Mouse (Mus musculus) stomach, embryonic 14.5 days (tissue): ENCODE results near the gene Hectd2. TPM values are rescaled to one million over a fixed set of nuclear protein-coding genes. Genes with fewer than 3 reads are reported as not detected.

Source experiments
- ATAC-seq: fragments of 200-750 bp; cut with Nextera tagmentation; 2 replicates; pipeline ENCODE4 v1.8.0; 2017; ENCODE audit warnings: low read depth, moderate TSS enrichment; ENCODE audit not compliant: insufficient number of reproducible peaks, insufficient read depth, low FRiP score
- H3K27ac ChIP-seq: fragments of 300-500 bp; sonication (generic); 2 replicates; pipeline ENCODE4 v1.5.1; 2014; ENCODE audit warnings: mild to moderate bottlenecking, low read length, moderate library complexity, mixed read lengths
- H3K27me3 ChIP-seq: fragments of 300-500 bp; sonication (generic); 2 replicates; pipeline ENCODE4 v1.6.1; 2014; ENCODE audit warnings: low read length, control low read depth, mixed read lengths; ENCODE audit not compliant: control insufficient read depth, insufficient read depth
- H3K36me3 ChIP-seq: fragments of 300-500 bp; sonication (generic); 2 replicates; pipeline ENCODE4 v1.6.1; 2014; ENCODE audit warnings: mild to moderate bottlenecking, control low read depth, low read length, moderate library complexity, mixed read lengths; ENCODE audit not compliant: control insufficient read depth, insufficient read depth
- H3K4me1 ChIP-seq: fragments of 300-500 bp; sonication (generic); 2 replicates; pipeline ENCODE4 v1.6.1; 2014; ENCODE audit warnings: low read length, control low read depth, mixed read lengths; ENCODE audit not compliant: control insufficient read depth, insufficient read depth
- H3K4me2 ChIP-seq: fragments of 300-500 bp; sonication (generic); replicated peaks from 2 replicates; pipeline ENCODE4 v1.6.1; 2014; ENCODE audit warnings: low read depth, low read length, control low read depth
- H3K4me3 ChIP-seq: fragments of 300-500 bp; sonication (generic); 2 replicates; pipeline ENCODE4 v1.5.1; 2014; ENCODE audit warnings: low read depth, low read length, control low read depth
- H3K9ac ChIP-seq: fragments of 300-500 bp; sonication (generic); replicated peaks from 2 replicates; pipeline ENCODE4 v1.6.1; 2014; ENCODE audit warnings: low read depth, mild to moderate bottlenecking, control low read depth, low read length, moderate library complexity, mixed read lengths
- H3K9me3 ChIP-seq: fragments of 300-500 bp; sonication (generic); 2 replicates; pipeline ENCODE4 v1.6.1; 2016; ENCODE audit warnings: low read depth, low read length, control low read depth; ENCODE audit not compliant: control insufficient read depth
- WGBS: fragments of 180-500 bp; shearing (Covaris S2); extraction: QIAGEN DNeasy Blood & Tissue Kit; methylation state at CpG from one replicate; pipeline ENCODE4 v1.1.7; 2014; 5-methylcytosine and 5-hydroxymethylcytosine counted together
- polyA plus RNA-seq: library from polyadenylated mRNA; unstranded; fragments of >200 nt; fragmentation: Nextera tagmentation; extraction: Ambion mirVana; gene quantifications from 2 replicates; pipeline ENCODE4 v1.2.1, GENCODE M21; 2014

Hectd2 gene
- polyA plus RNA-seq, 1 experiment from 2014 or later: 7.0 TPM

GRCm38 (mm10) chr19:36534011-36534765 is 20.3 kb upstream of the Hectd2 start:
- no peak overlapping the region for H3K9ac ChIP-seq
- H3K36me3 ChIP-seq: no peaks in the 10 kb centered on the region
- no peaks in the 10 kb centered on the region for H3K9me3 ChIP-seq
- 0 out of 2 replicates have a peak overlapping the region, but pooled peaks have one; percentile 3 for H3K4me3 ChIP-seq
- H3K4me2 ChIP-seq: peak overlapping the region; percentile 34
- WGBS: 25% methylated on average over 17 of the region's 17 CpGs
- ATAC-seq: no peak
- no peaks in the 10 kb centered on the region for H3K27me3 ChIP-seq
- no peak overlapping the region for H3K27ac ChIP-seq
- peaks cover 22% of the 10 kb centered on the region for H3K4me1 ChIP-seq

GRCm38 (mm10) chr19:36534766-36535140 is 19.7 kb upstream of the Hectd2 start:
- peak overlapping the region; percentile 34; the same call in 1 of the 2 replicates for H3K4me2 ChIP-seq
- no peak for ATAC-seq
- H3K4me1 ChIP-seq: peaks cover 22% of the 10 kb centered on the region
- 37% methylated on average over 8 of the region's 8 CpGs for WGBS
- no peak overlapping the region for H3K4me3 ChIP-seq
- 0 out of 2 replicates have a peak overlapping the region, but pooled peaks have one; percentile 17 for H3K27ac ChIP-seq
- no peaks in the 10 kb centered on the region for H3K9me3 ChIP-seq
- H3K9ac ChIP-seq: no peak overlapping the region
- H3K27me3 ChIP-seq: no peaks in the 10 kb centered on the region
- no peaks in the 10 kb centered on the region for H3K36me3 ChIP-seq

DNA sequence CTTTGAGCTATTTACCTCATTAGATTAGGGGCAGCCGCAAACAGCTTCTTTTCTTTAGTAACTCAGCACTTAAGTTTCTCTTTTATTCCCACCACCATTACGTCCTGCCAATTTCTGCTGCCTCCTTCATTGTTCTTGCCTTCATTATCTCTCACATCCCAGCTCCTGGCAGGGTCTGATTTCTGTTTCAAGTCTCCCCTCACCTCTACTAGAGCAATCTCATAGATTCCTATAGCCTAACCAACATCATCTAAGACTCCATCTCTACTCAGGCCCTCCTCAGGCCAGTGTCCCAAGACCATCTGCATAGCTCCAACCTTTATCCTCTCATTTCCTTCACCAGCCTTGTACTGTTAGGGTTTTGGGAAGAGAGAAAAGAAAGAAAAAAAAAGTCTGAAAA is 19.3 kb upstream of the Hectd2 start:
- Histone ChIP-seq H3K27ac (no peak overlapping the region), H3K9me3 (no peaks in the 10 kb centered on the region), H3K9ac (no peak overlapping the region), H3K27me3 (no peaks in the 10 kb centered on the region), H3K36me3 (no peaks in the 10 kb centered on the region), H3K4me3 (no peak overlapping the region), H3K4me2 (no peak overlapping the region), H3K4me1 (peaks cover 22% of the 10 kb centered on the region)
- ATAC-seq: no peak
- WGBS: 67% methylated on average over 2 of the region's 2 CpGs

- Histone ChIP-seq H3K4me2 (no peak overlapping the region), H3K36me3 (no peaks in the 10 kb centered on the region), H3K27ac (no peak overlapping the region), H3K9me3 (no peaks in the 10 kb centered on the region), H3K9ac (no peak overlapping the region), H3K4me3 (no peak overlapping the region), H3K27me3 (no peaks in the 10 kb centered on the region), H3K4me1 (peaks cover 22% of the 10 kb centered on the region)
- 19% methylated on average over 6 of the region's 6 CpGs for WGBS
- ATAC-seq: no peak
These were observed 18.6 kb upstream of the Hectd2 start for GRCm38 (mm10) chr19:36535878-36536277.

- Histone ChIP-seq H3K4me1 (peaks cover 22% of the 10 kb centered on the region), H3K9ac (no peak overlapping the region), H3K36me3 (no peaks in the 10 kb centered on the region), H3K4me3 (no peak overlapping the region), H3K9me3 (no peaks in the 10 kb centered on the region), H3K4me2 (no peak overlapping the region), H3K27me3 (no peaks in the 10 kb centered on the region), H3K27ac (no peak overlapping the region)
- 82% methylated on average over 11 of the region's 11 CpGs for whole genome bisulfite sequencing
- ATAC-seq: no peak
These were observed 17.5 kb upstream of the Hectd2 start for GRCm38 (mm10) chr19:36536929-36537328.

GRCm38 (mm10) chr19:36538528-36538927 is 15.9 kb upstream of the Hectd2 start:
- Histone ChIP-seq H3K36me3 (no peaks in the 10 kb centered on the region), H3K9ac (no peak overlapping the region), H3K4me2 (no peak overlapping the region), H3K27ac (no peak overlapping the region), H3K9me3 (no peaks in the 10 kb centered on the region), H3K27me3 (no peaks in the 10 kb centered on the region), H3K4me3 (no peak overlapping the region), H3K4me1 (peaks cover 22% of the 10 kb centered on the region)
- WGBS: 6% methylated on average over 4 of the region's 4 CpGs
- ATAC-seq: 0 out of 2 replicates have a peak, but pooled peaks have one; percentile 51

DNA sequence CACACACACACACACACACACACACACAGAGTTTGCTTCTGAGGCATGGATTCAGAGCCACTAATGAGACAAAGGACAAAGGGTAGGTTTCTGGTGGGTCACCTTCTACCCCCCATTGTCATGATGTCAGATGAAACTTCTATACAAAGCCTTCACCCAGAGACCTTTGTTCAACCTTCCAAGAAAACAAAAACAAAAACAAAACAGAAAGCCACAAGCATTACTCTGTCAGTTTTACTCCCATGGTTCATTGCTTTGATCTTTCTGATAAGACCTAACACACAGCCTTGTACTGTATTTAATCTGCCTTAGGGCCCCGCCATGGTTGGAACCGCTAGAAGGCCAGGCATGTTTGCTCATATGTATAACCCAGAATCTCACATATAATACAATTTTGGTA is 15.1 kb upstream of the Hectd2 start:
- Histone ChIP-seq H3K27me3 (no peaks in the 10 kb centered on the region), H3K9ac (no peak overlapping the region)
- 93% methylated on average over 2 of the region's 2 CpGs for WGBS

GRCm38 (mm10) chr19:36540012-36540606 is 14.3 kb upstream of the Hectd2 start:
- H3K4me1 ChIP-seq: peaks cover 7% of the 10 kb centered on the region; the same call in 1 of the 2 replicates
- WGBS: 64% methylated on average over 10 of the region's 10 CpGs
- no peaks in the 10 kb centered on the region for H3K36me3 ChIP-seq
- H3K9ac ChIP-seq: no peak overlapping the region
- H3K4me2 ChIP-seq: no peak overlapping the region
- no peak for ATAC-seq
- H3K27me3 ChIP-seq: no peaks in the 10 kb centered on the region
- H3K27ac ChIP-seq: no peak overlapping the region
- H3K4me3 ChIP-seq: no peak overlapping the region
- H3K9me3 ChIP-seq: no peaks in the 10 kb centered on the region

More for the DNA sequence above, 15.1 kb upstream of the Hectd2 start:
- no peak for ATAC-seq
- no peaks in the 10 kb centered on the region for H3K36me3 ChIP-seq
- peaks cover 15% of the 10 kb centered on the region for H3K4me1 ChIP-seq
- H3K4me2 ChIP-seq: no peak overlapping the region
- H3K27ac ChIP-seq: no peak overlapping the region
- H3K9me3 ChIP-seq: no peaks in the 10 kb centered on the region
- no peak overlapping the region for H3K4me3 ChIP-seq
